Mouse (Mus musculus): ENCODE measurements around the gene Parp14. TPM values are rescaled to one million over a fixed set of nuclear protein-coding genes. Genes with fewer than 3 reads are reported as not detected.
"Not testable (repeated sequence)": the region's sequence is repeated elsewhere in the genome, so short reads cannot be mapped to it uniquely, and the experiment has no call there.

The Parp14 gene
- polyA plus RNA-seq, 1 experiment from 2014 or later, result 0.34 TPM

GRCm38 (mm10) chr16:35900541-35900940 lies 29.2 kb upstream of the Parp14 start:
- 87% methylated on average over 3 of the region's 3 CpGs for WGBS

GRCm38 (mm10) chr16:35894997-35895396 lies 23.7 kb upstream of the Parp14 start:
- Histone ChIP-seq H3K27ac (replicated peaks) (no peak overlapping the region), H3K4me2 (no peak overlapping the region), H3K27me3 (no peaks in the 10 kb centered on the region), H3K4me3 (no peak overlapping the region), H3K9ac (no peak overlapping the region), H3K4me1 (replicated peaks) (no peaks in the 10 kb centered on the region), H3K36me3 (no peaks in the 10 kb centered on the region), H3K9me3 (peaks cover 9% of the 10 kb centered on the region; the same call in 1 of the 2 replicates)
- no peak for ATAC-seq (ENCODE audit: low FRiP score, low read depth)
- WGBS, result 48% methylated on average over 6 of the region's 6 CpGs

More at GRCm38 (mm10) chr16:35900541-35900940, 29.2 kb upstream of the Parp14 start:
- Histone ChIP-seq H3K9me3 (peaks cover 9% of the 10 kb centered on the region; the same call in 1 of the 2 replicates), H3K27ac (replicated peaks) (no peak overlapping the region), H3K9ac (no peak overlapping the region), H3K27me3 (no peaks in the 10 kb centered on the region), H3K4me2 (no peak overlapping the region), H3K4me3 (no peak overlapping the region), H3K4me1 (replicated peaks) (no peaks in the 10 kb centered on the region), H3K36me3 (no peaks in the 10 kb centered on the region)
- ATAC-seq (ENCODE audit: low FRiP score, low read depth), result no peak

GRCm38 (mm10) chr16:35891603-35892002 lies 20.3 kb upstream of the Parp14 start:
- not testable (repeated sequence) for H3K4me2 ChIP-seq; H3K9ac ChIP-seq; H3K9me3 ChIP-seq; H3K36me3 ChIP-seq; H3K4me3 ChIP-seq; ATAC-seq (ENCODE audit: low FRiP score, low read depth); H3K27me3 ChIP-seq; H3K27ac ChIP-seq (replicated peaks); H3K4me1 ChIP-seq (replicated peaks)
- 75% methylated on average over 5 of the region's 5 CpGs for WGBS

- 66% methylated on average over 3 of the region's 3 CpGs for WGBS
Observed at GRCm38 (mm10) chr16:35890645-35891044, 19.3 kb upstream of the Parp14 start.

GRCm38 (mm10) chr16:35888910-35889309 lies 17.6 kb upstream of the Parp14 start:
- Histone ChIP-seq H3K9me3 (no peaks in the 10 kb centered on the region), H3K9ac (no peak overlapping the region), H3K4me2 (no peak overlapping the region), H3K36me3 (no peaks in the 10 kb centered on the region), H3K4me3 (no peak overlapping the region), H3K27me3 (no peaks in the 10 kb centered on the region), H3K27ac (replicated peaks) (no peak overlapping the region), H3K4me1 (replicated peaks) (no peaks in the 10 kb centered on the region)
- no peak for ATAC-seq (ENCODE audit: low FRiP score, low read depth)
- 94% methylated on average over 5 of the region's 5 CpGs for WGBS

More at GRCm38 (mm10) chr16:35890645-35891044, 19.3 kb upstream of the Parp14 start:
- Histone ChIP-seq H3K4me1 (replicated peaks) (no peaks in the 10 kb centered on the region), H3K36me3 (no peaks in the 10 kb centered on the region), H3K9ac (no peak overlapping the region), H3K27ac (replicated peaks) (no peak overlapping the region), H3K27me3 (no peaks in the 10 kb centered on the region), H3K9me3 (no peaks in the 10 kb centered on the region), H3K4me2 (no peak overlapping the region), H3K4me3 (no peak overlapping the region)
- no peak for ATAC-seq (ENCODE audit: low FRiP score, low read depth)

- Histone ChIP-seq H3K4me2 (no peak overlapping the region), H3K9me3 (no peaks in the 10 kb centered on the region), H3K27ac (replicated peaks) (no peak overlapping the region), H3K27me3 (no peaks in the 10 kb centered on the region), H3K9ac (no peak overlapping the region), H3K4me3 (no peak overlapping the region), H3K36me3 (no peaks in the 10 kb centered on the region), H3K4me1 (replicated peaks) (no peaks in the 10 kb centered on the region)
- 79% methylated on average over 7 of the region's 7 CpGs for WGBS
- no peak for ATAC-seq (ENCODE audit: low FRiP score, low read depth)
Observed at GRCm38 (mm10) chr16:35888174-35888573, 16.8 kb upstream of the Parp14 start.

GRCm38 (mm10) chr16:35874416-35874815 lies 3.1 kb upstream of the Parp14 start:
- peaks cover 31% of the 10 kb centered on the region for H3K27me3 ChIP-seq

GRCm38 (mm10) chr16:35872410-35873006 lies 1.2 kb upstream of the Parp14 start:
- Histone ChIP-seq H3K9me3 (no peaks in the 10 kb centered on the region), H3K4me1 (replicated peaks) (peaks cover 12% of the 10 kb centered on the region), H3K9ac (no peak overlapping the region), H3K4me3 (no peak overlapping the region), H3K4me2 (0 out of 2 replicates have a peak overlapping the region, but pooled peaks have one; percentile 96), H3K27ac (replicated peaks) (no peak overlapping the region), H3K36me3 (no peaks in the 10 kb centered on the region), H3K27me3 (peaks cover 33% of the 10 kb centered on the region)
- WGBS, result 39% methylated on average over 14 of the region's 14 CpGs
- no peak for ATAC-seq (ENCODE audit: low FRiP score, low read depth)

More at GRCm38 (mm10) chr16:35874416-35874815, 3.1 kb upstream of the Parp14 start:
- H3K27ac ChIP-seq (replicated peaks), result no peak overlapping the region
- 35% methylated on average over 3 of the region's 3 CpGs for WGBS
- no peak overlapping the region for H3K9ac ChIP-seq
- H3K36me3 ChIP-seq, result no peaks in the 10 kb centered on the region
- no peaks in the 10 kb centered on the region for H3K9me3 ChIP-seq
- H3K4me3 ChIP-seq, result no peak overlapping the region
- peaks cover 12% of the 10 kb centered on the region for H3K4me1 ChIP-seq (replicated peaks)
- ATAC-seq (ENCODE audit: low FRiP score, low read depth), result no peak
- H3K4me2 ChIP-seq, result no peak overlapping the region

- WGBS, result 28% methylated on average over 12 of the region's 12 CpGs
- Histone ChIP-seq H3K27ac (replicated peaks) (no peak overlapping the region), H3K36me3 (no peaks in the 10 kb centered on the region), H3K4me1 (replicated peaks) (peaks cover 12% of the 10 kb centered on the region), H3K9ac (no peak overlapping the region), H3K9me3 (no peaks in the 10 kb centered on the region), H3K4me3 (peak overlapping the region; percentile 49; the same call in 1 of the 2 replicates), H3K4me2 (peak overlapping the region; percentile 96), H3K27me3 (peaks cover 33% of the 10 kb centered on the region)
- ATAC-seq (ENCODE audit: low FRiP score, low read depth), result no peak
Observed at GRCm38 (mm10) chr16:35871898-35872297, 554 bp upstream of the Parp14 start.

- no peak for ATAC-seq (ENCODE audit: low FRiP score, low read depth)
- Histone ChIP-seq H3K9me3 (no peaks in the 10 kb centered on the region), H3K4me2 (peak overlapping the region; percentile 96), H3K4me3 (peak overlapping the region; percentile 49), H3K36me3 (no peaks in the 10 kb centered on the region), H3K27ac (replicated peaks) (no peak overlapping the region), H3K27me3 (peaks cover 33% of the 10 kb centered on the region), H3K9ac (peak overlapping the region; percentile 47; the same call in 1 of the 2 replicates), H3K4me1 (replicated peaks) (peaks cover 12% of the 10 kb centered on the region)
- WGBS, result 2% methylated on average over 12 of the region's 12 CpGs
Observed at GRCm38 (mm10) chr16:35870581-35871047, 730 bp downstream of the Parp14 start.

- no peak overlapping the region for H3K9ac ChIP-seq
- H3K9me3 ChIP-seq, result no peaks in the 10 kb centered on the region
- no peak overlapping the region for H3K27ac ChIP-seq (replicated peaks)
- WGBS, result 72% methylated on average over 6 of the region's 6 CpGs
- H3K27me3 ChIP-seq, result peaks cover 33% of the 10 kb centered on the region
- H3K4me3 ChIP-seq, result no peak overlapping the region
- no peak for ATAC-seq (ENCODE audit: low FRiP score, low read depth)
- H3K4me1 ChIP-seq (replicated peaks), result peaks cover 12% of the 10 kb centered on the region
- no peaks in the 10 kb centered on the region for H3K36me3 ChIP-seq
- no peak overlapping the region for H3K4me2 ChIP-seq
Observed at GRCm38 (mm10) chr16:35869656-35870055, 1.7 kb downstream of the Parp14 start.

- Histone ChIP-seq H3K4me2 (0 out of 2 replicates have a peak overlapping the region, but pooled peaks have one; percentile 11), H3K9ac (no peak overlapping the region), H3K27ac (replicated peaks) (no peak overlapping the region), H3K4me1 (replicated peaks) (peaks cover 12% of the 10 kb centered on the region), H3K27me3 (peaks cover 33% of the 10 kb centered on the region), H3K4me3 (no peak overlapping the region), H3K9me3 (no peaks in the 10 kb centered on the region), H3K36me3 (no peaks in the 10 kb centered on the region)
- 29% methylated on average over 3 of the region's 3 CpGs for WGBS
- no peak for ATAC-seq (ENCODE audit: low FRiP score, low read depth)
Observed at GRCm38 (mm10) chr16:35869126-35869525, 2.2 kb downstream of the Parp14 start.
